In genomic region chr17:29256507-29256906, GRCm38 (mm10) we compare ENCODE assay signal across 24 mouse cellular contexts. TPM values are rescaled to one million over a fixed set of nuclear protein-coding genes. Genes with fewer than 3 reads are reported as not detected.
DNase-seq lines count a peak whose midpoint lies in the region; ATAC-seq lines count a peak whose summit lies in the region.
"Had no signal": no experiment of that assay in that cellular context is flagged by ENCODE, and none has a peak within 500 bp of the region (broad histone marks: within the 10 kb centered on the region; RNA-seq: fewer than 3 reads in every experiment).

No protein-coding gene starts in this region.

- WGBS in embryonic facial prominence, embryonic 13.5 days, result 85% methylated on average over 6 of the region's 6 CpGs
- 84% methylated on average over 6 of the region's 6 CpGs for WGBS in embryonic facial prominence, embryonic 10.5 days
- 67% methylated on average over 6 of the region's 6 CpGs for WGBS in heart, embryonic 13.5 days
- 76% methylated on average over 6 of the region's 6 CpGs for WGBS in lung, embryonic 16.5 days
- 76% methylated on average over 6 of the region's 6 CpGs for WGBS in limb, embryonic 11.5 days

- ATAC-seq in embryonic facial prominence, embryonic 13.5 days (ENCODE audit: insufficient number of reproducible peaks, insufficient read depth, low FRiP score, low TSS enrichment, low read depth), result no peak
- ATAC-seq in heart, embryonic 13.5 days (ENCODE audit: extremely low read depth, insufficient number of reproducible peaks, low FRiP score, low TSS enrichment), result no peak
- ATAC-seq in lung, embryonic 16.5 days (ENCODE audit: low read depth), result no peak
- no peak for ATAC-seq in limb, embryonic 11.5 days (ENCODE audit: insufficient number of reproducible peaks, low FRiP score, low TSS enrichment, low read depth)
- ATAC-seq: CD4-positive, CD25-positive, alpha-beta regulatory T cell, adult 4 months; inflammation-experienced regulatory T-cells, adult 6 months; midbrain, embryonic 16.5 days had no signal

- no peak overlapping the region for H3K27ac ChIP-seq in embryonic facial prominence, embryonic 13.5 days
- no peak overlapping the region for H3K27ac ChIP-seq in embryonic facial prominence, embryonic 10.5 days (replicated peaks)
- H3K27ac ChIP-seq in heart, embryonic 13.5 days (replicated peaks), result peak overlapping the region; percentile 96
- H3K27ac ChIP-seq in lung, embryonic 16.5 days (ENCODE audit: low read length), result no peak overlapping the region
- H3K27ac ChIP-seq in limb, embryonic 11.5 days (replicated peaks; ENCODE audit: low read depth, low read length), result no peak overlapping the region
- H3K27ac ChIP-seq: forebrain, embryonic 10.5 days; gastrocnemius, adult 2 months; hindbrain, embryonic 13.5 days; left cerebral cortex, adult 2 months; limb, embryonic 13.5 days; liver, embryonic 13.5 days had no signal

- H3K4me1 ChIP-seq in embryonic facial prominence, embryonic 13.5 days, result peaks cover 29% of the 10 kb centered on the region
- peaks cover 31% of the 10 kb centered on the region for H3K4me1 ChIP-seq in embryonic facial prominence, embryonic 10.5 days
- peaks cover 94% of the 10 kb centered on the region for H3K4me1 ChIP-seq in heart, embryonic 13.5 days
- H3K4me1 ChIP-seq in lung, embryonic 16.5 days (replicated peaks; ENCODE audit: control insufficient read depth, insufficient read depth, low read length), result peaks cover 41% of the 10 kb centered on the region
- H3K4me1 ChIP-seq in limb, embryonic 11.5 days (ENCODE audit: control insufficient read depth, insufficient read depth, low read length), result peaks cover 4% of the 10 kb centered on the region; the same call in 1 of the 2 replicates

- no peak overlapping the region for H3K4me3 ChIP-seq in embryonic facial prominence, embryonic 13.5 days
- no peak overlapping the region for H3K4me3 ChIP-seq in embryonic facial prominence, embryonic 10.5 days
- H3K4me3 ChIP-seq in heart, embryonic 13.5 days, result peak overlapping the region; percentile 9; the same call in 1 of the 2 replicates
- no peak overlapping the region for H3K4me3 ChIP-seq in lung, embryonic 16.5 days (ENCODE audit: low read length)
- no peak overlapping the region for H3K4me3 ChIP-seq in limb, embryonic 11.5 days (ENCODE audit: low read depth, low read length)
- H3K4me3 ChIP-seq: forebrain, embryonic 10.5 days; gastrocnemius, adult 2 months; hindbrain, embryonic 13.5 days; left cerebral cortex, adult 2 months; limb, embryonic 13.5 days; liver, embryonic 13.5 days had no signal

- H3K9me3 ChIP-seq in embryonic facial prominence, embryonic 13.5 days, result no peaks in the 10 kb centered on the region
- H3K9me3 ChIP-seq in embryonic facial prominence, embryonic 10.5 days, result no peaks in the 10 kb centered on the region
- no peaks in the 10 kb centered on the region for H3K9me3 ChIP-seq in heart, embryonic 13.5 days
- H3K9me3 ChIP-seq in lung, embryonic 16.5 days (ENCODE audit: control insufficient read depth, low read length), result no peaks in the 10 kb centered on the region
- H3K9me3 ChIP-seq in limb, embryonic 11.5 days (ENCODE audit: control insufficient read depth, low read length), result no peaks in the 10 kb centered on the region
- H3K9me3 ChIP-seq: forebrain, embryonic 10.5 days; hindbrain, embryonic 13.5 days; limb, embryonic 13.5 days; liver, embryonic 13.5 days had no signal

- peak overlapping the region; percentile 49 for H3K9ac ChIP-seq in embryonic facial prominence, embryonic 13.5 days
- H3K9ac ChIP-seq in heart, embryonic 13.5 days, result peak overlapping the region; percentile 67
- peak overlapping the region; percentile 15; the same call in 1 of the 2 replicates for H3K9ac ChIP-seq in lung, embryonic 16.5 days (ENCODE audit: low read length)
- H3K9ac ChIP-seq in limb, embryonic 11.5 days (ENCODE audit: low read length), result peak overlapping the region; percentile 12; the same call in 1 of the 2 replicates
- H3K9ac ChIP-seq: liver, embryonic 13.5 days; lung, embryonic 14.5 days had no signal

- H3K36me3 ChIP-seq in embryonic facial prominence, embryonic 13.5 days, result peaks cover 82% of the 10 kb centered on the region
- H3K36me3 ChIP-seq in embryonic facial prominence, embryonic 10.5 days (replicated peaks), result peaks cover 100% of the 10 kb centered on the region
- peaks cover 64% of the 10 kb centered on the region for H3K36me3 ChIP-seq in heart, embryonic 13.5 days
- H3K36me3 ChIP-seq in lung, embryonic 16.5 days (ENCODE audit: control insufficient read depth, insufficient read depth, low read length), result peaks cover 15% of the 10 kb centered on the region
- H3K36me3 ChIP-seq in limb, embryonic 11.5 days (ENCODE audit: control insufficient read depth, insufficient read depth, low read length), result peaks cover 31% of the 10 kb centered on the region

- no peaks in the 10 kb centered on the region for H3K27me3 ChIP-seq in embryonic facial prominence, embryonic 13.5 days
- H3K27me3 ChIP-seq in embryonic facial prominence, embryonic 10.5 days (replicated peaks; ENCODE audit: low read depth, poor library complexity, severe bottlenecking), result no peaks in the 10 kb centered on the region
- no peaks in the 10 kb centered on the region for H3K27me3 ChIP-seq in heart, embryonic 13.5 days (replicated peaks)
- H3K27me3 ChIP-seq in lung, embryonic 16.5 days (ENCODE audit: control insufficient read depth, insufficient read depth, low read depth, low read length), result no peaks in the 10 kb centered on the region
- no peaks in the 10 kb centered on the region for H3K27me3 ChIP-seq in limb, embryonic 11.5 days (ENCODE audit: control insufficient read depth, insufficient read depth, low read length)
- H3K27me3 ChIP-seq: hindbrain, embryonic 13.5 days; limb, embryonic 13.5 days; liver, embryonic 13.5 days had no signal

- intact Hi-C loops in heart, postnatal 36 days (cut with DNase I), result no loop called here

- DNase-seq in embryonic facial prominence, embryonic 10.5 days (ENCODE audit: low spot score), result no peak
- no peak for DNase-seq in heart, postnatal 36 days
- no peak for DNase-seq in lung, postnatal 36 days
- DNase-seq in limb, embryonic 11.5 days (ENCODE audit: low spot score), result no peak
- DNase-seq in layer of hippocampus, adult 11-12 months (ENCODE audit: low spot score), result no peak
- DNase-seq: adrenal gland, postnatal 36 days; cerebellum, adult 11-12 months; embryo, embryonic 11 days; gastrocnemius, adult 2 months; kidney, adult 8-10 months; liver, embryonic 13.5 days; lung, embryonic 14.5 days; right cerebral cortex, postnatal 25 days; thymus, postnatal 36 days had no signal

- H3K4me2 ChIP-seq in embryonic facial prominence, embryonic 13.5 days, result no peak overlapping the region
- H3K4me2 ChIP-seq in heart, embryonic 13.5 days, result peak overlapping the region; percentile 46
- H3K4me2 ChIP-seq in lung, embryonic 16.5 days (ENCODE audit: low read depth, low read length), result no peak overlapping the region
- no peak overlapping the region for H3K4me2 ChIP-seq in limb, embryonic 11.5 days (ENCODE audit: low read depth, severe bottlenecking)
- H3K4me2 ChIP-seq: hindbrain, embryonic 13.5 days; limb, embryonic 13.5 days; liver, embryonic 13.5 days; lung, embryonic 14.5 days had no signal

RNA-seq across cellular contexts. Expression of gene Ppil1, which starts 7.5 kb away (rescaled TPM):
- 149 and 162 TPM in 2 replicates for polyA plus RNA-seq in embryonic facial prominence, embryonic 13.5 days (2015; fragmentation: Nextera tagmentation; extraction: Ambion mirVana)
- polyA plus RNA-seq in embryonic facial prominence, embryonic 10.5 days (2016; fragmentation: Nextera tagmentation; extraction: Ambion mirVana), result 219 and 227 TPM in 2 replicates
- 106 and 128 TPM in 2 replicates for polyA plus RNA-seq in heart, embryonic 13.5 days (2015; fragmentation: Nextera tagmentation; extraction: Ambion mirVana)
- 10 to 100 TPM; 27.0 to 27.2 TPM for total RNA-seq in heart, postnatal 36 days (2021)
- polyA plus RNA-seq in lung, embryonic 16.5 days (2015; fragmentation: Nextera tagmentation; extraction: Ambion mirVana), result 144 and 145 TPM in 2 replicates
- polyA plus RNA-seq in limb, embryonic 11.5 days (2014; fragmentation: Nextera tagmentation; extraction: Ambion mirVana), result 201 and 206 TPM in 2 replicates

RNA-seq across cellular contexts. Expression of gene BC004004, which starts 12.1 kb away (rescaled TPM):
- 66.7 and 71.3 TPM in 2 replicates for polyA plus RNA-seq in embryonic facial prominence, embryonic 13.5 days (2015; fragmentation: Nextera tagmentation; extraction: Ambion mirVana)
- 47.8 and 49.5 TPM in 2 replicates for polyA plus RNA-seq in embryonic facial prominence, embryonic 10.5 days (2016; fragmentation: Nextera tagmentation; extraction: Ambion mirVana)
- polyA plus RNA-seq in heart, embryonic 13.5 days (2015; fragmentation: Nextera tagmentation; extraction: Ambion mirVana), result 85.0 and 91.9 TPM in 2 replicates
- 100 to 1,000 TPM; 228 to 258 TPM for total RNA-seq in heart, postnatal 36 days (2021)
- 82.2 and 87.7 TPM in 2 replicates for polyA plus RNA-seq in lung, embryonic 16.5 days (2015; fragmentation: Nextera tagmentation; extraction: Ambion mirVana)
- polyA plus RNA-seq in limb, embryonic 11.5 days (2014; fragmentation: Nextera tagmentation; extraction: Ambion mirVana), result 50.0 and 51.5 TPM in 2 replicates

RNA-seq across cellular contexts. Expression of gene Cpne5, which starts 18.5 kb away (rescaled TPM):
- polyA plus RNA-seq in embryonic facial prominence, embryonic 13.5 days (2015; fragmentation: Nextera tagmentation; extraction: Ambion mirVana), result 28.1 and 36.0 TPM in 2 replicates
- polyA plus RNA-seq in embryonic facial prominence, embryonic 10.5 days (2016; fragmentation: Nextera tagmentation; extraction: Ambion mirVana), result 3.6 and 4.7 TPM in 2 replicates
- polyA plus RNA-seq in heart, embryonic 13.5 days (2015; fragmentation: Nextera tagmentation; extraction: Ambion mirVana), result 17.4 and 21.0 TPM in 2 replicates
- total RNA-seq in heart, postnatal 36 days (2021), result 1 to 10 TPM; 2.8 to 4.6 TPM
- polyA plus RNA-seq in lung, embryonic 16.5 days (2015; fragmentation: Nextera tagmentation; extraction: Ambion mirVana), result 3.6 and 5.0 TPM in 2 replicates
- 3.0 and 4.1 TPM in 2 replicates for polyA plus RNA-seq in limb, embryonic 11.5 days (2014; fragmentation: Nextera tagmentation; extraction: Ambion mirVana)
- total RNA-seq: gastrocnemius, adult 2 months had no signal

Comparison
In these comparisons a context has a peak if more than half of its experiments do, and no peak if none do; other contexts are left out.
1. H3K9ac ChIP-seq: peak in every context shown above with its lines; median percentile 67 in heart, embryonic 13.5 days; 49 in embryonic facial prominence, embryonic 13.5 days; 15 in lung, embryonic 16.5 days; 12 in limb, embryonic 11.5 days.